Mouse (Mus musculus) heart, embryonic 15.5 days (tissue): ENCODE results near the gene Igfbp5. TPM values are rescaled to one million over a fixed set of nuclear protein-coding genes. Genes with fewer than 3 reads are reported as not detected.

ENCODE experiments used
- ATAC-seq: fragments of 200-750 bp; cut with Nextera tagmentation; replicated peaks from 2 replicates; pipeline ENCODE4 v1.8.0; 2017; ENCODE audit warnings: low read depth, moderate TSS enrichment; ENCODE audit not compliant: insufficient number of reproducible peaks, insufficient read depth, low FRiP score
- H3K27ac ChIP-seq: fragments of 300-500 bp; sonication (generic); 2 replicates; pipeline ENCODE4 v1.5.1; 2015; ENCODE audit warnings: mild to moderate bottlenecking, inconsistent platforms
- H3K27me3 ChIP-seq: fragments of 300-500 bp; sonication (generic); 2 replicates; pipeline ENCODE4 v1.6.1; 2015; ENCODE audit warnings: inconsistent platforms
- H3K36me3 ChIP-seq: fragments of 300-500 bp; sonication (generic); 2 replicates; pipeline ENCODE4 v1.6.1; 2015; ENCODE audit warnings: mild to moderate bottlenecking, inconsistent platforms
- H3K4me1 ChIP-seq: fragments of 300-500 bp; sonication (generic); replicated peaks from 2 replicates; pipeline ENCODE4 v1.6.1; 2015; ENCODE audit warnings: inconsistent platforms
- H3K4me2 ChIP-seq: fragments of 300-500 bp; sonication (generic); 2 replicates; pipeline ENCODE4 v1.6.1; 2015; ENCODE audit warnings: inconsistent platforms, mild to moderate bottlenecking, moderate library complexity
- H3K4me3 ChIP-seq: fragments of 300-500 bp; sonication (generic); 2 replicates; pipeline ENCODE4 v1.5.1; 2015; ENCODE audit warnings: mild to moderate bottlenecking, inconsistent platforms
- H3K9ac ChIP-seq: fragments of 300-500 bp; sonication (generic); 2 replicates; pipeline ENCODE4 v1.6.1; 2015; ENCODE audit warnings: mild to moderate bottlenecking, inconsistent platforms
- H3K9me3 ChIP-seq: fragments of 300-500 bp; sonication (generic); replicated peaks from 2 replicates; pipeline ENCODE4 v1.6.1; 2016; ENCODE audit warnings: inconsistent platforms
- WGBS: fragments of 180-500 bp; shearing (Covaris S2); methylation state at CpG from one replicate; pipeline ENCODE4 v1.1.7; 2015; ENCODE audit warnings: mixed read lengths; 5-methylcytosine and 5-hydroxymethylcytosine counted together
- polyA plus RNA-seq: library from polyadenylated mRNA; unstranded; fragments of >200 nt; fragmentation: Nextera tagmentation; extraction: Ambion mirVana; gene quantifications from 2 replicates; pipeline ENCODE4 v1.2.1, GENCODE M21; 2015

The Igfbp5 gene
- polyA plus RNA-seq, 1 experiment from 2014 or later: 79.0 TPM

DNA sequence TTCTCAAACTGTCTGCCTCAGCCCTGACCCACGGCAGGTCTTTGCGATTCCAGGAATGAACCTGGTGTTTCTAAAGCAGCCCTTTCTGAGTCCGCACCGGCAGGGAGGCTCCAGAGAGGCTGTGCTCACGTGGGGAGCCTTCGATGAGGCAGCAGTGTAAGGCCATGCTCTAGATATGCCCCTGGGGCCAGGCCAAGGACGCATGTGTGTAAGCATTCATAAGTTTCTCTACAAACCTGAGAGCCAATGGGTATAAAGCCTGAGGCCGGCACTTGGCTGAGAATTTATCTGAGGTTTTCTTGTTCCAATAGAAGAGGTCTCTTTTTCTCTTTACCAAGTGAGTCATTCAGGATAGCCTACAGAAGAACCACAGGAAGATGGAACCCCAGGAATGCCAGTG, 35.3 kb downstream of the Igfbp5 start:
- 0 out of 2 replicates have a peak, but pooled peaks have one; percentile 60 for ATAC-seq
- Histone ChIP-seq H3K9ac (no peak overlapping the region), H3K27me3 (no peaks in the 10 kb centered on the region), H3K27ac (peak overlapping the region; percentile 32; the same call in 1 of the 2 replicates), H3K4me2 (0 out of 2 replicates have a peak overlapping the region, but pooled peaks have one; percentile 0), H3K36me3 (no peaks in the 10 kb centered on the region), H3K4me1 (peaks cover 14% of the 10 kb centered on the region), H3K4me3 (no peak overlapping the region), H3K9me3 (no peaks in the 10 kb centered on the region)
- 35% methylated on average over 8 of the region's 8 CpGs for WGBS

- no peak for ATAC-seq
- no peaks in the 10 kb centered on the region for H3K27me3 ChIP-seq
- WGBS: 92% methylated on average over 4 of the region's 4 CpGs
Observed at GRCm38 (mm10) chr1:72833563-72833962, 41.1 kb downstream of the Igfbp5 start.

GRCm38 (mm10) chr1:72832715-72833153, 42.0 kb downstream of the Igfbp5 start:
- Histone ChIP-seq H3K4me2 (no peak overlapping the region), H3K4me3 (no peak overlapping the region), H3K27me3 (no peaks in the 10 kb centered on the region; the same call in 1 of the 2 replicates), H3K27ac (no peak overlapping the region), H3K9ac (no peak overlapping the region), H3K36me3 (no peaks in the 10 kb centered on the region), H3K4me1 (peaks cover 15% of the 10 kb centered on the region), H3K9me3 (no peaks in the 10 kb centered on the region)
- WGBS: 21% methylated on average over 3 of the region's 3 CpGs
- no peak for ATAC-seq

More at GRCm38 (mm10) chr1:72833563-72833962, 41.1 kb downstream of the Igfbp5 start:
- Histone ChIP-seq H3K4me2 (no peak overlapping the region), H3K9me3 (no peaks in the 10 kb centered on the region), H3K27ac (no peak overlapping the region), H3K4me1 (peaks cover 14% of the 10 kb centered on the region), H3K9ac (no peak overlapping the region), H3K4me3 (no peak overlapping the region), H3K36me3 (no peaks in the 10 kb centered on the region)

DNA sequence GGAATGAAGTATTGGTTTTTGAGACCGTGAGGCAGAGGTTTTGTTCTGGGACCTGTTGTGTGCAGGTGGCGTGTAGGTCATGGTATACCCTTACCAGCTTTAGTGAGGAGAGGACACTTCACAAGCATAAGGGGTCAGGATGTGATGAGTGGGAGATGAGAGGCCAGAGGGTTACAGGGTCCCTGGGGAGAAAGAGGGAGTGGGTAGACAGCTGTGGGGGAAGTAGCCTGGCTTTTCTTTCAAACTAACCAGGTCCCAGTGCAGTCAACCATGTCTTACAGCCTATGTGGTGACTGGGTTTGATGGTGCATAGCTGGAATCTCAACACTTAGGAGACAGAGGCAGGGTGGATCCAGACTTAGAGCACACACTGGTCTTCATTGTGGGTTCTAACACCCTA, 44.2 kb downstream of the Igfbp5 start:
- Histone ChIP-seq H3K4me3 (no peak overlapping the region), H3K9me3 (no peaks in the 10 kb centered on the region), H3K4me2 (no peak overlapping the region), H3K4me1 (peaks cover 33% of the 10 kb centered on the region), H3K9ac (no peak overlapping the region), H3K36me3 (no peaks in the 10 kb centered on the region), H3K27ac (no peak overlapping the region), H3K27me3 (peaks cover 14% of the 10 kb centered on the region)
- 89% methylated on average over 2 of the region's 2 CpGs for WGBS
- ATAC-seq: no peak

DNA sequence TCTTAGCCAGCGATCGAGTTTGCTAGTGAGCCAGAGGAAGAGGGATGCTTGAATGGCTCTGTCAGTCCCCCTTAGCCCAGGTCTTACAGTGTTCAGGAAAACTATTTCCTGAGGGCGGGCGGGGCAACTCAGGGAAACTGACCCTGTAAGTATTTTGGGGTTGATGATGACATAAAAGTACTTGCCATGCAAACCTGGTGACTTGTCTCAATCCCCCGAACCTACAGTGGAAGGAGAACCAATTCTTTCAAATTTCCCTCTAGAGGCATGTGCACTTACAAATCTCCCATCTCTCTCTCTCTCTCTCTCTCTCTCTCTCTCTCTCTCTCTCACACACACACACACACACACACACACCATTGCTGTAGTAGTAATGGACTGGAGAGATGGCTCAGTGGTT, 45.8 kb downstream of the Igfbp5 start:
- H3K4me3 ChIP-seq: no peak overlapping the region
- no peak overlapping the region for H3K9ac ChIP-seq
- 97% methylated on average over 5 of the region's 5 CpGs for WGBS
- H3K27me3 ChIP-seq: peaks cover 25% of the 10 kb centered on the region
- H3K36me3 ChIP-seq: no peaks in the 10 kb centered on the region
- no peak overlapping the region for H3K27ac ChIP-seq
- peaks cover 47% of the 10 kb centered on the region for H3K4me1 ChIP-seq
- H3K9me3 ChIP-seq: no peaks in the 10 kb centered on the region
- no peak overlapping the region for H3K4me2 ChIP-seq
- ATAC-seq: no peak

DNA sequence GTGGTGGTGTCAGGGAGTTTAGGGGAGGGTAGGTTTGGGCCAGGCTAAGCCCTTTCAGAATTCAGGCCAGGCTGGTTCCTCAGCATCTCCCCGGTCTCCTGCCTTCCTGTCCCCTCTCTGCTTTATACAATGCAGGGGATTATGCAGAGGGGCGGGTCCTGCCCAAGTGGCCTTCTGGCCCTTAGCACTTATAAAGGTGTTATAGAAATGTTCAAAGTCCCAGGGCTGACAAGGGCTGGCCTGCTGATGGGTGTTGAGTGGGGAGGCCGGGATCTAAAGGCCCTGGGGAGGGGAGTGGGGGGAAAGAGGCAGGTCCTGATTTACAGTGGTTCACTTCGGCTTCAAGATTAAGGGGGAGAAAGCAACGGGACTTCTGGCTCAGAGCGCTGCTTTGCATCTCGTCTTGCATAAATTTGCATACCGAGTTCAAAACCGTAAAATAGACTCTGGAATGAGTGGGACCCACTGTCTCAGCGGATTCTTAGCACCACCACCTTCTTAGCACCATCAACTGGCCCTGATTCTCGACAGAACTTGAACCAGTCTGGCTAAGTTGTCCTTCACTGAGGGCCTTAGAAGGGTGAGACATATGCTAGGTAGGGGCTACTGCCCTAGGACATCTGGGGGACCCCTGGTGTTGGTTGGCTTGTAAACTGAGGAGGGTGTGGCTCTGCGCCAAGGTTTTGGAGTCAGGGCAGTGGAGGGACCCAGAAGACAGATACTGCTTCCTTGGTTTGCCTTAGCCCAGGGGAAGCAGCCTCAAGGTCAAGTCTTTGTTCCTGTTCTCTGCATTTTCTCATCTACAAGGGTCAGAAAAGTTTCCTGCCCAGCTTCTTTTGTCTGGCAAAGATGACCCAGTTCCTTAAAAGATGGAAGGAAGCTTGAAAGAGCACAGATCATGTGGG, 47.0 kb downstream of the Igfbp5 start:
- WGBS: 32% methylated on average over 12 of the region's 12 CpGs
- H3K4me1 ChIP-seq: peaks cover 41% of the 10 kb centered on the region
- no peak overlapping the region for H3K9ac ChIP-seq
- H3K27ac ChIP-seq: no peak overlapping the region
- H3K9me3 ChIP-seq: no peaks in the 10 kb centered on the region
- ATAC-seq: 0 out of 2 replicates have a peak, but pooled peaks have one; percentile 24
- no peak overlapping the region for H3K4me3 ChIP-seq
- no peaks in the 10 kb centered on the region for H3K36me3 ChIP-seq
- H3K27me3 ChIP-seq: peaks cover 30% of the 10 kb centered on the region
- peak overlapping the region; percentile 99 for H3K4me2 ChIP-seq

GRCm38 (mm10) chr1:72826931-72827330, 47.8 kb downstream of the Igfbp5 start:
- Histone ChIP-seq H3K4me2 (peak overlapping the region; percentile 99), H3K27ac (no peak overlapping the region; the same call in 1 of the 2 replicates), H3K4me1 (peaks cover 37% of the 10 kb centered on the region), H3K4me3 (peak overlapping the region; percentile 67; the same call in 1 of the 2 replicates), H3K36me3 (no peaks in the 10 kb centered on the region), H3K9me3 (no peaks in the 10 kb centered on the region), H3K27me3 (peaks cover 33% of the 10 kb centered on the region), H3K9ac (peak overlapping the region; percentile 25; the same call in 1 of the 2 replicates)
- 33% methylated on average over 7 of the region's 7 CpGs for WGBS
- no peak for ATAC-seq

DNA sequence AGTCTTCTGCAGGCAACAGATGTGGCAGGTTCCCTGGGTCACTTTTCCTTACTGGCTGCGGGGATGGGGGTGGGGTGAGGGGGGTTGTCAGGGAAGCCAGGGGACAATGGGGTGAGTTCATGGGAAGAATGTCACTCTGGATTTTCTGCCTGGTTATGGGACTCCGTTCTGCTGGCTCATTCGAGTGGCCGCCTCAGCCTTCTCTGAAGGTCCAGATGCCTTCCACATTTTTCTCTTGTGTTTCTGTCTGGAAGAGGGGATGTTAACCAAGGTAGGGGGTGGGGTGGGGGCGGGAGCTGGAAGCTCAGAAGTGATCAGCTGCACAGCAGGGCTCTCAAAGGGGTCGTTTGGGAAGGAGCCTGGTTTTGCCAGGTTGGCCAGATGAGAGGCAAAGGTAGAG, 48.2 kb downstream of the Igfbp5 start:
- Histone ChIP-seq H3K4me3 (peak overlapping the region; percentile 67), H3K36me3 (no peaks in the 10 kb centered on the region), H3K27me3 (peaks cover 33% of the 10 kb centered on the region), H3K4me1 (peaks cover 37% of the 10 kb centered on the region), H3K9me3 (no peaks in the 10 kb centered on the region), H3K4me2 (peak overlapping the region; percentile 99), H3K9ac (peak overlapping the region; percentile 25; the same call in 1 of the 2 replicates), H3K27ac (no peak overlapping the region; the same call in 1 of the 2 replicates)
- WGBS: 23% methylated on average over 6 of the region's 6 CpGs
- no peak for ATAC-seq

DNA sequence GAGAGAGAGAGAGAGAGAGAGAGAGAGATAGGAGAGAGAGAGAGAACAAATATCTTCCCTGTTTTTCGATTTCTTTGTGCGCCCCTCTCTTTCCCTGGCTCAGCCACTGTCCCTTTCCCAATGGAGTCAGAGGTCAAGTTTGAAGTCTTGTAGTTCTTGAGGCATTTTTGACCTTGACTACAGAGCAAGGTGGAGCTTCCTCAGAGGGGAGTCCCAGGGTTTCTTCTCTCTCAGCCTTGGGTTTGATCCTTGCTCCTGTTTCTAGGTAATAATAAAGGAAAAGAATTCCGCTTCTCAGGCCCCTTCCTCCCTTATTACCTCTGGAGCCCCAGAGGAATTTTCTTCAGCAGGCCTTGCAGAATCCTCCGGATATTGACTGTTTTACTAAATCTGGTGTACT, 48.8 kb downstream of the Igfbp5 start:
- Histone ChIP-seq H3K9ac (0 out of 2 replicates have a peak overlapping the region, but pooled peaks have one; percentile 1), H3K36me3 (no peaks in the 10 kb centered on the region), H3K4me1 (peaks cover 37% of the 10 kb centered on the region), H3K27ac (no peak overlapping the region), H3K4me2 (peak overlapping the region; percentile 99), H3K9me3 (no peaks in the 10 kb centered on the region), H3K27me3 (peaks cover 33% of the 10 kb centered on the region), H3K4me3 (peak overlapping the region; percentile 67)
- no peak for ATAC-seq
- 47% methylated on average over 4 of the region's 4 CpGs for WGBS

DNA sequence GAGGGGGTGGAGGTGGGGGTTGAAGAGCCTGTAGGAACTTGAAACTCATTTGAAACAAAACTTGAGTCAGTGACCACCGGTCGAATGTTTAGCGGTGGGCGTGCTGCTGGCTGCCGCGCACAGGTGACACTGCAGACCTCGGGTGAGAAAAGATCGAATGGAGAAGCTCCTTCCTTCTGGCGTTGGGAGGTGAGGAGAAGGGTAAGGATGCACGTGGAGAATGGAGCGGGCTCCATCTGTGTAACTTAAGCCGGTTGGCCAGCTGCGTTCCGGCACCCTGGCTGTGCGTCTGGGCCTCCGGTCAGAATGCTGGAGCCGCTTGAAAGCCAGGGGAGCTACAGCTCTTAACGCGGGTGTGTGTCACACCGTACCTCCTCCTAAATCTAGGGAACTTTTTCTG, 49.4 kb downstream of the Igfbp5 start:
- WGBS: under 1% methylated on average over 20 of the region's 20 CpGs
- Histone ChIP-seq H3K9me3 (no peaks in the 10 kb centered on the region), H3K9ac (peak overlapping the region; percentile 68), H3K36me3 (no peaks in the 10 kb centered on the region), H3K27me3 (peaks cover 33% of the 10 kb centered on the region), H3K4me1 (peaks cover 37% of the 10 kb centered on the region), H3K27ac (no peak overlapping the region), H3K4me2 (peak overlapping the region; percentile 99), H3K4me3 (peak overlapping the region; percentile 67)
- ATAC-seq: no peak

GRCm38 (mm10) chr1:72824707-72825101, 50.0 kb downstream of the Igfbp5 start:
- ATAC-seq: peak; percentile 36; the same call in 1 of the 2 replicates
- Histone ChIP-seq H3K9me3 (no peaks in the 10 kb centered on the region), H3K4me2 (peak overlapping the region; percentile 99), H3K36me3 (no peaks in the 10 kb centered on the region), H3K27ac (no peak overlapping the region), H3K4me3 (peak overlapping the region; percentile 67), H3K27me3 (peaks cover 33% of the 10 kb centered on the region), H3K9ac (peak overlapping the region; percentile 68), H3K4me1 (peaks cover 37% of the 10 kb centered on the region)
- WGBS: under 1% methylated on average over 37 of the region's 37 CpGs
